Mouse (Mus musculus) stomach, postnatal 0 days (tissue): ENCODE measurements around the gene Mkrn3. TPM values are rescaled to one million over a fixed set of nuclear protein-coding genes. Genes with fewer than 3 reads are reported as not detected.

Source experiments
- ATAC-seq: fragments of 200-750 bp; cut with Nextera tagmentation; 2 replicates; pipeline ENCODE4 v1.8.0; 2017; ENCODE audit not compliant: low FRiP score, low TSS enrichment
- DNase-seq: peaks from one replicate; pipeline ENCODE4 v3.0.0-alpha.2; 2016; ENCODE audit warnings: low spot score
- H3K27ac ChIP-seq: fragments of 300-500 bp; sonication (generic); replicated peaks from 2 replicates; pipeline ENCODE4 v1.5.1; 2014; ENCODE audit warnings: mild to moderate bottlenecking, control low read depth
- H3K27me3 ChIP-seq: fragments of 300-500 bp; sonication (generic); 2 replicates; pipeline ENCODE4 v1.6.1; 2014; ENCODE audit warnings: low read length; ENCODE audit not compliant: control insufficient read depth, insufficient read depth
- H3K36me3 ChIP-seq: fragments of 300-500 bp; sonication (generic); 2 replicates; pipeline ENCODE4 v1.6.1; 2014; ENCODE audit warnings: low read length, mixed read lengths; ENCODE audit not compliant: control insufficient read depth, insufficient read depth
- H3K4me1 ChIP-seq: fragments of 300-500 bp; sonication (generic); replicated peaks from 2 replicates; pipeline ENCODE4 v1.6.1; 2014; ENCODE audit warnings: antibody characterized with exemption; ENCODE audit not compliant: control insufficient read depth, insufficient read depth
- H3K4me2 ChIP-seq: fragments of 300-500 bp; sonication (generic); replicated peaks from 2 replicates; pipeline ENCODE4 v1.6.1; 2014; ENCODE audit warnings: low read depth, mild to moderate bottlenecking, control low read depth, moderate library complexity
- H3K4me3 ChIP-seq: fragments of 300-500 bp; sonication (generic); 2 replicates; pipeline ENCODE4 v1.5.1; 2014; ENCODE audit warnings: low read depth, low read length, control low read depth
- H3K9ac ChIP-seq: fragments of 300-500 bp; sonication (generic); 2 replicates; pipeline ENCODE4 v1.6.1; 2014; ENCODE audit warnings: mild to moderate bottlenecking, low read length, control low read depth, mixed read lengths
- H3K9me3 ChIP-seq: fragments of 300-500 bp; sonication (generic); 2 replicates; pipeline ENCODE4 v1.6.1; 2016; ENCODE audit warnings: low read length; ENCODE audit not compliant: control insufficient read depth
- CTCF ChIP-seq: IDR thresholded peaks from 2 replicates; pipeline ENCODE4 v1.5.1; 2016; ENCODE audit warnings: antibody characterized with exemption, low read depth, mild to moderate bottlenecking, moderate library complexity
- EP300 ChIP-seq: optimal IDR thresholded peaks from 2 replicates; pipeline ENCODE3; 2016; ENCODE audit warnings: antibody characterized with exemption
- WGBS: fragments of 180-500 bp; shearing (Covaris S2); extraction: QIAGEN DNeasy Blood & Tissue Kit; methylation state at CpG from one replicate; pipeline ENCODE4 v1.1.7; 2014; 5-methylcytosine and 5-hydroxymethylcytosine counted together
- polyA plus RNA-seq: library from polyadenylated mRNA; unstranded; fragments of >200 nt; fragmentation: Nextera tagmentation; extraction: Ambion mirVana; gene quantifications from 2 replicates; pipeline ENCODE4 v1.2.1, GENCODE M21; 2015

Gene Mkrn3
- polyA plus RNA-seq, 1 experiment from 2014 or later = 1.9 TPM

DNA sequence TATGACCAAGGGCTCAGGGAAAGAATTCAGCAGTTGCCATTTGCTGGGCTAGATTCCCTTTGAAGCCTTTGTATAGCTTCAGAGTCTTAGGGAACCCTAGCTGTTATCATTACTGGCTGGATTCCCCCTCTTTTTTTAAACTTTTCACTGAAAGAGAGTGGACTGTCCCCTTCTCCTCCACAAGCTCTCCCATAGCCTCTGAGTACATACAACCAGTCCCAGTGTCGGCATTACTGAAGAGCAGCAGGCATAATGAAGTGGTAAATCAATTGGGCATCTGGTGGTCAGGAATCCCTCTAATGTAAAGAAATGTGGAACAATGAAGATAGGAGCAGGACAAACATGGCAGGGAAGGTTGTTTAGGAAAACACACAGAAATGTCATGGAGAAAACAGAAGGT, 27.7 kb downstream of the Mkrn3 start:
- 50% methylated on average over 1 of the region's 1 CpGs for WGBS
- Histone ChIP-seq H3K36me3 (no peaks in the 10 kb centered on the region), H3K9me3 (no peaks in the 10 kb centered on the region), H3K9ac (no peak overlapping the region), H3K27me3 (no peaks in the 10 kb centered on the region), H3K27ac (no peak overlapping the region), H3K4me1 (no peaks in the 10 kb centered on the region), H3K4me2 (no peak overlapping the region), H3K4me3 (no peak overlapping the region)
- ATAC-seq = no peak
- DNase-seq = no peak
- TF ChIP-seq CTCF = no peak
- TF ChIP-seq EP300 = no peak

DNA sequence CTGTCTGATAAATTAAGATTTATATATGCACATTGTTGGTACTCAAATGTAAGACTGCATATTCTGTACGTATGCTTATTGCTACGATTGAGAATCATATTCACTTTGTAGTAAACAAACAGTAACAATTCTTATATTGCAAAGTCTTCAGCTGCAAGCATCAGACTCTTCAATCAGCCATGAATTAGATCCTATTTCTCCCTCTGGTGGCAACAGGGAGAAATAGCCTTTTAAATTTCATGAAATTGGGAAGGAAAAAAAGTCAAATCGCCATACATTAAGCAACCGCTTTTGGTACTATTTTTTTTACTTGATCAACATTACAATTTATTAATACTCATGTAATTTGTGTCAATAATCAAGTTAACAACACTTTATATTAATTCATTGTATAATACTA, 31.6 kb downstream of the Mkrn3 start:
- DNase-seq (no peak), ATAC-seq (no peak)
- no peaks in the 10 kb centered on the region for H3K36me3 ChIP-seq
- H3K27me3 ChIP-seq = no peaks in the 10 kb centered on the region
- H3K9ac ChIP-seq = no peak overlapping the region
- WGBS = 41% methylated on average over 4 of the region's 4 CpGs
- H3K9me3 ChIP-seq = no peaks in the 10 kb centered on the region
- H3K27ac ChIP-seq = no peak overlapping the region
- no peaks in the 10 kb centered on the region for H3K4me1 ChIP-seq
- TF ChIP-seq CTCF (peak; percentile 64), EP300 (no peak)
- no peak overlapping the region for H3K4me2 ChIP-seq
- H3K4me3 ChIP-seq = no peak overlapping the region

- ATAC-seq (no peak), DNase-seq (no peak)
- H3K4me1 ChIP-seq = no peaks in the 10 kb centered on the region
- TF ChIP-seq CTCF = peak; percentile 80
- TF ChIP-seq EP300 = no peak
- H3K4me2 ChIP-seq = no peak overlapping the region
- no peak overlapping the region for H3K4me3 ChIP-seq
- no peaks in the 10 kb centered on the region for H3K9me3 ChIP-seq
- no peak overlapping the region for H3K9ac ChIP-seq
- H3K27ac ChIP-seq = no peak overlapping the region
- H3K36me3 ChIP-seq = no peaks in the 10 kb centered on the region
- 11% methylated on average over 2 of the region's 2 CpGs for WGBS
- H3K27me3 ChIP-seq = no peaks in the 10 kb centered on the region
Observed at GRCm38 (mm10) chr7:62382391-62382790, 37.5 kb downstream of the Mkrn3 start.

- no peak overlapping the region for H3K4me3 ChIP-seq
- no peaks in the 10 kb centered on the region for H3K9me3 ChIP-seq
- no peaks in the 10 kb centered on the region for H3K4me1 ChIP-seq
- DNase-seq (no peak), ATAC-seq (no peak; the same call in 1 of the 2 replicates)
- WGBS = 87% methylated on average over 9 of the region's 9 CpGs
- no peak overlapping the region for H3K4me2 ChIP-seq
- H3K9ac ChIP-seq = no peak overlapping the region
- H3K36me3 ChIP-seq = no peaks in the 10 kb centered on the region
- TF ChIP-seq CTCF = no peak
- no peak overlapping the region for H3K27ac ChIP-seq
- no peaks in the 10 kb centered on the region for H3K27me3 ChIP-seq
Observed at GRCm38 (mm10) chr7:62378529-62378928, 41.4 kb downstream of the Mkrn3 start.

DNA sequence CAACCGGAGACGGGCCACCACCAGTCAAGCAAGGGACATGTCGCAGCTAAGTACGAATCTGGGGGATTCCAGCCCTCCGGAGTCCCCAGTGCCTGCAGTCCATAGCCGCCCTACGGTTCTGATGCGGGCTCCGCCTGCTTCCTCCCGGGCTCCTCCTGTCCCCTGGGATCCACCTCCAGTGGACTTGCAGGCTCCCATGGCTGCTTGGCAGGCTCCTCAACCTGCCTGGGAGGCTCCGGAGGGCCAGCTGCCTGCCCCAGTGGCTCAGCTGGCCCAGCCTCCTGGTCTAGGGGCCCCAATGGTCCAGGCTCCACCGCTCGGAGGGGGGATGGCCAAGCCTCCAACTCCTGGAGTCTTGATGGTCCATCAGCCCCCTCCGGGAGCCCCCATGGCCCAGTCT, 42.6 kb downstream of the Mkrn3 start:
- peak overlapping the region; percentile 53 for H3K4me2 ChIP-seq
- TF ChIP-seq CTCF = no peak
- TF ChIP-seq EP300 = no peak
- 33% methylated on average over 14 of the region's 14 CpGs for WGBS
- no peaks in the 10 kb centered on the region for H3K27me3 ChIP-seq
- no peaks in the 10 kb centered on the region for H3K36me3 ChIP-seq
- no peak overlapping the region for H3K9ac ChIP-seq
- no peaks in the 10 kb centered on the region for H3K9me3 ChIP-seq
- peak; percentile 41; the same call in 1 of the 2 replicates for ATAC-seq
- peak; percentile 14 for DNase-seq
- no peaks in the 10 kb centered on the region for H3K4me1 ChIP-seq
- peak overlapping the region; percentile 35 for H3K4me3 ChIP-seq
- H3K27ac ChIP-seq = no peak overlapping the region

GRCm38 (mm10) chr7:62376510-62377304, 43.2 kb downstream of the Mkrn3 start, which contains the start of gene Magel2:
Magel2 (plus strand) TSS chr7:62377010.
- Histone ChIP-seq H3K4me1 (no peaks in the 10 kb centered on the region), H3K9ac (peak within 1 kb of the TSS; percentile 35; the same call in 1 of the 2 replicates), H3K36me3 (no peaks in the 10 kb centered on the region), H3K4me2 (peak within 1 kb of the TSS; percentile 53), H3K27ac (no peak within 1 kb of the TSS), H3K9me3 (no peaks in the 10 kb centered on the region), H3K27me3 (no peaks in the 10 kb centered on the region), H3K4me3 (peak within 1 kb of the TSS; percentile 35)
- DNase-seq (peak; percentile 22), ATAC-seq (peak; percentile 72)
- 19% methylated on average over 31 of the region's 31 CpGs for WGBS
- TF ChIP-seq EP300 = no peak
